Mouse (Mus musculus) kidney, postnatal 36 days (tissue): ENCODE measurements at regions not wholly inside any gene's neighbourhood (a gene's known extent, or its start where the extent isn't known, plus 50 kb on each side); places are given as distances from the start of the nearest gene placed in this dataset.
A peak's percentile ranks its signal among the peaks of the same experiment; 100 is the strongest.

ENCODE experiments used
- DNase-seq, 2 experiments: peaks; one replicate each; pipeline ENCODE4 v3.0.0; 2021 to 2022; ENCODE audit warnings: mixed read lengths in 2 of 2

DNA sequence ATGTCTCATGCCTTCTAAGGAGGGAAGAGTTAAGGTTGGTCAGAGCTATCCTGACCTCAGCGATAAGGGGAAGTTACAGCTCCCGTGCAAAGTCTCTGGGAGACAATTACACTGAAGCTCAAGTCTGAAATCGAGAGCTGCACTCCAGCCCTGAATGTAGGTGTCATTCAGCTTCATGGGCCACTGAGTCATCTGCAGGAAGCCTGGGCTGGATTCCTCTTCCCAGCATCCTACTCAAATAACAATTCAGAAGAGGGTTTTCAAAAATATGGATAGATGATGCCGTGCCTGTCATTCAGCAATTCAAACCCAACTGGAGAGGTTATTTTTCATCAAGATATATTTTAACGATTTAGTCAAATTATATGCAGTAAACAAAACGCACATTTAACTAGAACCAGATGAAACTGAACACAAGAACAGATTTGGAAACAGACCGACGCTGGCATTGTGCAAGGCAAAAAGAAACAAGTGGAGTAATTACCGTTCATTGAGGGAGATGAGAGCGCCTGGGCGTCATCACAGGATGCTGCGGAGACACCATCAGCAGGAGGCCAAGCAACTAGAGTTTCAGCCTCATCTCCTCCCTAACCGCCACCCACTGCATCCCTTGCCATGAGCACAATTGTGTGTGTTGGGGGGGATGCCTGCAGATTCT, 57.8 kb upstream of the Cfap46 start:
- no peak for DNase-seq

DNA sequence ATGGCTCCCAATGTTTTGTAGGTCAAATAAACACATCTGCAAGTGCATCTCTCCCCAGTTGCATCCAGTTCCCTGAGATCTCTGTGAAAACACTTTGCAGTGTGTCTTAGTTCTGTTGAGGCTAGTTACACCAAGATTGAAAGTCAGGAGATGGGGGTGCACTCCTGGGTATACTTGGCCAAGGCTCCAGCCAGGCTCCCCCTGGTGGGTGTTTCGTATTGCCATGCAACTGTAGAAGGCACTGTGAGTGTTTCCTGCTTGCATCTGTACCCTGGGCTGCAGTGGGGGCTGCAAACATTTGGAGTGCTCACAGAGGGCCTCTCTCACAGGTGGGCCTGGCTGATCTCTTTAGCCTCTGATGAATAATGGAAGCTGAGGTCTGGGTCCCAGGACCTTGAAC, 63.2 kb upstream of the Cfap46 start:
- peak; percentile 5 to 69 for DNase-seq

DNA sequence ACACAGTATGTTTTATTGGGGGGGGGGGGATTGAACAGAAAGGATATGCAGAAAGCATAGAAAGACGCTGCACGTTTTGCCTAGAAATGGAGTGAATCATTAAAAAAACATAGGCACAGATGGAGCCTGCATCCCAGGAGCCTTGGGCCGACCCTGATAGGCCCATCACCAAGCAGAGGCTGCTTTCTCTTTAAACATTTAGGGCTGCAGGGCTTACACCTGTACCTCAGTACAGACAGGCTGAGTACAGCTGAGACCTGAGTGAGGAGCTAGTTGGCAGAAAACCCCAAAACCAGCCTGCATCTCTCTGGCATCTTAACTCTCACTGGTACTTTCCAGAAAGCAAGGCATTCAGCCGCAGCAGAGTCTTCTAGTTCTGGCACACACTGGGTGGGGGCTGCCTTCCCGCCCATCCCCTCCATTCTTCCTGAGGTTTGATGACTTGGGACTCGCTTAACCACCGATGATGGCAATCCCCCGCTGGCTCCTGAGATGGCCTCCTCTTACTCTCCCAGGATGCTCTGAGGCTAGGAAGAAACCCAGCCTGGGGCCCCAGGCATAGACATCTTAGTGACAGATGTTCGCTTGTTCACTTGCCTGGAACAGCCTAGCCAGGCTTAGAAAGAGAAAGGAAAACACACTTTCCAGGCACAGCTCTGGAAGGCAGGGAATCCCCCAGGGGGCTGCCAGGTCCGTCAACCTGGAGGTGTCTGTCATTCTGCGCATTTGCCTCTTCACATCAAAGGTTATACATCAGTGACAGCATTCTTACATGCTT, 63.9 kb upstream of the Cfap46 start:
- no peak for DNase-seq

DNA sequence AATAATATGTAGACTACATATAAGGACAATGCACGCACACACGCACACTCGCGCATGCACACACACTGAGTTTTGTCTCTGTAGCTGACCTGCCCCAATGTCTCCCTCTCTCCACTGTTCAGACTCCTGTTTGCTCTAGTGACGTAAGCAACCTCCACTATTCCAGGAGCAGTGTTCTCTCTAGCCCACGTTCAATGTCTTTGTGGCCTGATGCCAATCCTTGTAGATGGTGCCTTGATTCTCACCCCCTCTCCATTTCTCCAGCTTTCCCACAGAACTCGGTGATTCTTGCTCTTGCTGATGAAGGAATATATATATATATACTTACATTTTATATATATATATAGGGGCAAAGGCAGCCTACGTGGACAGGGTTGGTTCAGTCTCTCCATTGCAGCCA, 71.4 kb upstream of the Cfap46 start:
- DNase-seq: no peak

DNA sequence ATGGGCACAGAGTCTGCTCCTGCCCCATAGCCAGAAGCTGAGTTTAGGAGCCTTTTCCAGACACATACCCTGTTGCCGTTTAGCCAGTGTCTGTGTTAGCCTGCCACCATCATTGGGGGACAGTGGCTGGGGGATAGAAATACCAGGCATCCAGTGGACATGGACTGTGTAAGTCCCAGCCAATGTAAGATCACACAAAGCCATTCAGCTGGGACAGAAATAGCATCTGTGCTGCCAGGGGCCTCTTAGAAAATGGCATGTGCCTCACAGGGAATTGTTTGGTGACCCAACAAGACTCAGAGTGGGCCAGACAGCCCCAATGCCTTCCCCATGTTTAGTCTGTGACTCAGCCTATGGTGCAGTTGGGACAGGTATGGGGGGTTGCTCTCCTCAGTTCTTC, 71.5 kb upstream of the Adgra1 start:
- no peak for DNase-seq

DNA sequence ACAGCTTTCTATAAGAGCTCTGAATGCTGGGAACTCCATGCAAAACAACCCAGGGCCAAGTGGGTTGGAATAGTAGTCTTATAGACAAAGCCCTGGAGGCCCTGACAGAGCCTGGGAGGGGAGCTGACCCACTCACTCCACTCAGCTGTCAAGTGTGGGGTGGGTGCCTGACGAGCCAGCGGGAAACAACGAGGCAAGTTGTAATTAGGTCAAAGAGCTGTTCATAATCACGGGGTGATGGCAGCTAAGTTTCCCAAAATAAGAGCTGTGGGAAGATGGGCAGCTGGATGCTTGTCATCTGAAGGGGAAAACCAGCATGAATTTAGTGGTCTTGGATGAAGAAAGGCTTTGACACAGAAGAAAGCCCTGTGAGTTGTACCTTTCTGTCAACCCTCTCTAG, 70.7 kb upstream of the Adgra1 start:
- DNase-seq: no peak

DNA sequence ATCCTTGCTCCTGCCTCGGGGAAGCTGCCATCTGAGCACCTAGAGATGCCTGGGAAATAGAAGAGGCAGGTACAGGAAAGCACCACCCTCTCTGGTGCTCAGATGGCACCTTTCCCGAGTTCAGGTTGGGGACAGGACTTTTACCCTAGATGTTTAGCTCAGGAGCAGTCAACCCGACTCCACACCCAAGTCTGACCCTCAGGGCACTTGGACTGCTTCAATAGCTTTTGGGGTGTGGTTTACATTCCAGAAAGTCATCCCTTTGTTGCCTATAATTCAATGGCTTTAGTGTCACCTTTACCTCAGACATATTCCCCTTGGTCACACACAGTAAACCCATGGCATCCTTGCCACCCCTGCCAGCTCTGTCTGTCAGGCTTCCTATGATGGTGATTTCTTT, 67.7 kb upstream of the Adgra1 start:
- no peak for DNase-seq

DNA sequence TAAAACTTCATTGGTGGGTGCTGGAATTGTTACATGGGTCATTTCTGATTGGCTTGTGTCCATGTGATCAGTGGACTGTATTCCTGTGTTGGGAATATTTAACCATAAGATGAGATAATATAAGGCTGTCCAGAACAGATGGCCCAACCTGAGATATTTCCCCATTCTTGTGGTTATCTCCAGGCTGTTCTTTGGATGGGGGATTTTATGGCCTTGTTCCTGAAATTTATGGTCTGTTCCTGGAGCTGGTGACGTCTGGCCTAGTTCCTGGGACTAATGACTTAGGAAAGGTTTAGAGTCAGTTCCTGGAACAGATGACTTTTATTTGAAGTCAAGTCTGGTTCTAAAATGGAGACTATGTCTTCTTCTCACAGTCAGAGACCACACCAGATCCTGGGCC, 64.8 kb upstream of the Adgra1 start:
- no peak for DNase-seq

DNA sequence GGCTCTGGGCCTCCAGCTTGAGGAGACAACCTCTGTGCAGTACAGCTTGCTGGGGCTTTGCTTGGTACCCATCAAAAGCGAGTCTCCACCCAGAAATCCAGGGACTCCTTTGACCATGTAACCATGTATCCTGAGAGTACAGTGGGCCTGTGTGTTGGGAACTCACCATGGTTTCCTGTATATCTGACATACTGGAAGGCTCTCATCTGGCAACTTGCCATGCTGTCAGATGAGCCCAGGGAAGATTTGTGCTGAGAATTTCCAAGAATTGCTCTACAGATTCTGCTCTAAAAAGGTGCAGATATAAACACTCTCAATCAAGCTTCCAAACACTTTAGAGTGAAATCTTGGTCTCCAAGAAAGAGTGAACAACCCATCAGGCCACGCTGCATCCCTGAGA, 56.7 kb upstream of the Adgra1 start:
- DNase-seq: peak in 1 of 2 experiments; percentile 4

DNA sequence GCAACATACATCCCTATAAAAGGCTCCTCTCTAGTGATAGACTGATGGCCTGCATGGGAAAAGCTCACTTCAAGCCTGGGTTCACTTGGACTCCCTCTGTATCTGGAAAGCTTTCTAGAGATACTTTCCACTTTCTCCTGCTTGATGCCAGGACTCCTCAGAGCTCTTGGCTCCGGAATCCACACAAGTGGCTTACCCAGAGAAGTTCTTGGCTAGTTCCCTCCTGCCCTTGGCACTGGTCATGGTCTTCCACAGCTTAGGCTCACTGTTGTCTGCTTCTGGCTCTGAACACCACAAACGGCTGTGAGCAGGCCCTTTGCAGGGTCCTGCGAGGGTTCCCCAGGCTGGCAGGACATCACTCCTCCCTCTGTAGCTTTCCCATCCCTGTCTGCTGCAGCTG, 54.1 kb upstream of the Adgra1 start:
- DNase-seq: no peak

DNA sequence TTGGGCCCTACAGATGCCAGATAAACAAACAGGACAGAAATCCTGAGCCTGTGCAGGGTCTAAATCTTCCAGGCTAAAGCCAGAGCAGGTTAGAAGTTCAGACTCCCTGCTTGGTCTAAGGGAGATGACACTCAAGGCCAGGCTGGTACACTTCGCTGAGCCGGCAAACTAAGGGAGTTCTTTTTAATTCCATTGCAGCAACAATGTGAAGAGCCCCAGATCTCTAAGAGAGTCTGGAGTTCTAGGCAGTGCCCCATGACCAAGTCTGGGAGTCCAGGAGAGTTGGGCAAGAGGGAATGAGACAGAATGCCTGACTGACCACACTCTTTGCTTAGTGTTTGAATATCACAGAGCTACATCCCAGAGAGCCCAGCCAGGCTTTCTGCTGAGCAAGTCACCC, 52.5 kb upstream of the Adgra1 start:
- no peak for DNase-seq
